Mouse (Mus musculus) activated CD4-positive, CD25-positive, alpha-beta regulatory T cell (primary cell): ENCODE data around the gene Csmd2. TPM values are rescaled to one million over a fixed set of nuclear protein-coding genes. Genes with fewer than 3 reads are reported as not detected.

ENCODE experiments used
- polyA plus RNA-seq, 2 experiments: library from polyadenylated mRNA; unstranded; fragments of 100-300 nt; shearing (Covaris generic); gene quantifications; one replicate each; pipeline ENCODE4 v1.2.1; 2017

Csmd2 gene
- polyA plus RNA-seq = under 1 TPM in 1 of 2 experiments, not detected in 1; 0.11 TPM

GRCm38 (mm10) chr4:127987784-127988455 lies at the start of gene Csmd2:
TSS of gene Csmd2 (plus strand) at chr4:127987857.

GRCm38 (mm10) chr4:127970901-127971868 lies 16.5 kb upstream of the Csmd2 start, which contains the start of gene CK137956:
TSS of gene CK137956 (minus strand) at chr4:127970951.

GRCm38 (mm10) chr4:128260907-128261560 lies 273.4 kb downstream of the Csmd2 start, which contains the start of gene Hmgb4:
TSS of gene Hmgb4 (minus strand) at chr4:128260957.

GRCm38 (mm10) chr4:128609925-128610402 lies 622.3 kb downstream of the Csmd2 start, which contains the start of gene Zscan20:
TSS of gene Zscan20 (minus strand) at chr4:128610098.

Other genes starting within 250 kb of the Csmd2 start
- gene CK137956, start 16.9 kb upstream of the Csmd2 start, polyA plus RNA-seq = not detected